In genomic region chrX:50583741-50584580, GRCm38 (mm10) we compare ENCODE assay signal across 8 mouse cellular contexts.
DNase-seq lines count a peak whose midpoint lies in the region; ATAC-seq and TF ChIP-seq lines count a peak whose summit lies in the region.

No protein-coding gene starts in this region.

- H3K36me3 ChIP-seq in lung, embryonic 16.5 days (ENCODE audit: control insufficient read depth, insufficient read depth, low read length): no peaks in the 10 kb centered on the region
- H3K36me3 ChIP-seq in forebrain, embryonic 14.5 days (ENCODE audit: control insufficient read depth, insufficient read depth, low read length): 0 out of 2 replicates have a peak, but pooled peaks cover 7% of the 10 kb centered on the region
- peaks cover 7% of the 10 kb centered on the region; the same call in 1 of the 2 replicates for H3K36me3 ChIP-seq in intestine, postnatal 0 days (ENCODE audit: control insufficient read depth, insufficient read depth)
- peaks cover 22% of the 10 kb centered on the region for H3K36me3 ChIP-seq in neural tube, embryonic 13.5 days

- peak; percentile 70 for TF ChIP-seq CTCF in intestine, postnatal 0 days (IDR thresholded peaks at IDR 0.05; ENCODE audit: low read depth)

- H3K4me2 ChIP-seq in lung, embryonic 16.5 days (ENCODE audit: low read depth, low read length): 0 out of 2 replicates have a peak overlapping the region, but pooled peaks have one; percentile 16
- no peak overlapping the region for H3K4me2 ChIP-seq in forebrain, embryonic 14.5 days (ENCODE audit: low read length)
- H3K4me2 ChIP-seq in intestine, postnatal 0 days (replicated peaks; ENCODE audit: low read depth): no peak overlapping the region; the same call in 1 of the 2 replicates
- H3K4me2 ChIP-seq in neural tube, embryonic 13.5 days: peak overlapping the region; percentile 24; the same call in 1 of the 2 replicates

- no peaks in the 10 kb centered on the region for H3K4me1 ChIP-seq in lung, embryonic 16.5 days (replicated peaks; ENCODE audit: control insufficient read depth, insufficient read depth, low read length)
- no peaks in the 10 kb centered on the region for H3K4me1 ChIP-seq in forebrain, embryonic 14.5 days (ENCODE audit: control insufficient read depth, insufficient read depth, low read length)
- no peaks in the 10 kb centered on the region for H3K4me1 ChIP-seq in intestine, postnatal 0 days (replicated peaks; ENCODE audit: control insufficient read depth, insufficient read depth, low read length)
- H3K4me1 ChIP-seq in neural tube, embryonic 13.5 days (replicated peaks): no peaks in the 10 kb centered on the region

- H3K4me3 ChIP-seq in lung, embryonic 16.5 days (ENCODE audit: low read length): peak overlapping the region; percentile 26
- H3K4me3 ChIP-seq in forebrain, embryonic 14.5 days (ENCODE audit: low read depth, low read length): no peak overlapping the region
- peak overlapping the region; percentile 24 for H3K4me3 ChIP-seq in intestine, postnatal 0 days (ENCODE audit: low read depth, low read length)
- no peak overlapping the region for H3K4me3 ChIP-seq in neural tube, embryonic 13.5 days

- H3K9ac ChIP-seq in lung, embryonic 16.5 days (ENCODE audit: low read length): no peak overlapping the region
- H3K9ac ChIP-seq in forebrain, embryonic 14.5 days (ENCODE audit: low read length): no peak overlapping the region
- no peak overlapping the region for H3K9ac ChIP-seq in intestine, postnatal 0 days (ENCODE audit: low read depth, low read length)
- H3K9ac ChIP-seq in neural tube, embryonic 13.5 days: no peak overlapping the region

- 74% methylated on average over 12 of the region's 12 CpGs for WGBS in lung, embryonic 16.5 days
- 66% methylated on average over 12 of the region's 12 CpGs for WGBS in forebrain, embryonic 14.5 days
- WGBS in intestine, postnatal 0 days: 69% methylated on average over 12 of the region's 12 CpGs
- WGBS in neural tube, embryonic 13.5 days: 71% methylated on average over 12 of the region's 12 CpGs

- DNase-seq in cerebellum, adult 11 months: peak; percentile 63
- no peak for DNase-seq in cerebellum, adult 11-12 months
- DNase-seq in lung, postnatal 14 days: no peak
- peak; percentile 47 for DNase-seq in forebrain, embryonic 14.5 days (ENCODE audit: low spot score)
- no peak for DNase-seq in thymus, postnatal 25 days

- no peaks in the 10 kb centered on the region for H3K27me3 ChIP-seq in lung, embryonic 16.5 days (ENCODE audit: control insufficient read depth, insufficient read depth, low read depth, low read length)
- no peaks in the 10 kb centered on the region for H3K27me3 ChIP-seq in forebrain, embryonic 14.5 days (replicated peaks; ENCODE audit: control insufficient read depth, insufficient read depth, low read length)
- H3K27me3 ChIP-seq in intestine, postnatal 0 days (replicated peaks; ENCODE audit: control insufficient read depth, insufficient read depth, low read length): no peaks in the 10 kb centered on the region
- no peaks in the 10 kb centered on the region for H3K27me3 ChIP-seq in neural tube, embryonic 13.5 days

- 0 out of 2 replicates have a peak, but pooled peaks have one; percentile 38 for ATAC-seq in lung, embryonic 16.5 days (ENCODE audit: low read depth)
- no peak for ATAC-seq in forebrain, embryonic 14.5 days
- ATAC-seq in intestine, postnatal 0 days: peak; percentile 56; the same call in 1 of the 2 replicates
- no peak for ATAC-seq in neural tube, embryonic 13.5 days (ENCODE audit: low read depth)

- H3K27ac ChIP-seq in lung, embryonic 16.5 days (ENCODE audit: low read length): no peak overlapping the region
- no peak overlapping the region for H3K27ac ChIP-seq in forebrain, embryonic 14.5 days (ENCODE audit: low read depth, low read length)
- H3K27ac ChIP-seq in intestine, postnatal 0 days (ENCODE audit: low read depth, low read length): no peak overlapping the region
- H3K27ac ChIP-seq in neural tube, embryonic 13.5 days (replicated peaks): no peak overlapping the region; the same call in 1 of the 2 replicates

- no peaks in the 10 kb centered on the region for H3K9me3 ChIP-seq in lung, embryonic 16.5 days (ENCODE audit: control insufficient read depth, low read length)
- no peaks in the 10 kb centered on the region for H3K9me3 ChIP-seq in forebrain, embryonic 14.5 days (replicated peaks; ENCODE audit: control insufficient read depth, low read length)
- no peaks in the 10 kb centered on the region for H3K9me3 ChIP-seq in intestine, postnatal 0 days (ENCODE audit: control insufficient read depth)
- no peaks in the 10 kb centered on the region for H3K9me3 ChIP-seq in neural tube, embryonic 13.5 days

Comparison
In these comparisons a context has a peak if more than half of its experiments do, and no peak if none do; other contexts are left out.
1. DNase-seq: peak in cerebellum, adult 11 months (single experiment) and forebrain, embryonic 14.5 days (single experiment); none in cerebellum, adult 11-12 months (single experiment), lung, postnatal 14 days (single experiment) and thymus, postnatal 25 days (single experiment).
2. ATAC-seq: peak in lung, embryonic 16.5 days (single experiment) and intestine, postnatal 0 days (single experiment); none in forebrain, embryonic 14.5 days (single experiment) and neural tube, embryonic 13.5 days (single experiment).
3. H3K4me2 ChIP-seq: peak in lung, embryonic 16.5 days (single experiment) and neural tube, embryonic 13.5 days (single experiment); none in forebrain, embryonic 14.5 days (single experiment) and intestine, postnatal 0 days (single experiment).
4. H3K4me3 ChIP-seq: peak in lung, embryonic 16.5 days (single experiment) and intestine, postnatal 0 days (single experiment); none in forebrain, embryonic 14.5 days (single experiment) and neural tube, embryonic 13.5 days (single experiment).